Mouse (Mus musculus) testis, postnatal 14 days (tissue): ENCODE measurements around the gene Kcnj1.

Source experiments
- DNase-seq: peaks from one replicate; pipeline ENCODE4 v3.0.0; 2021; ENCODE audit warnings: low spot score

Kcnj1 gene

DNA sequence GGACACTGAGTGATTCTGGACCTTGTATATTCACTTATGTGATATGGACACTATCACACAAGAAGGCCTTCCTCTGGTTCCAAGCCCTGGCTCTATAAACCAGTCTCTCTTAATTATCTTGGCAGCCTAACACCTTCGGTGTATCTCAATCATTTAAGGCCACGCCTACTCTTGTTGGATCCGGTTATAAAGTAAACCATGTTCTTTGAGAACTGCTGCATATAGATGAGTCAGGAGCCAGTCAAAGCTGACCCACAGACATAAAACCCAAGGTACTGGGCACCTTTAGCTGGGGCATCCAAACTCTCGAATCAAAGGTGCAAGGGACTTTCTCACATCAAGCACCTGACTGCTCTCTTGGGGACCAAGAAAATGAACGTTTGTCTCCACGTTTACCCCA lies at the start of gene Kcnj1:
Kcnj1 (plus strand) TSS at position 292 of the 400 bp plus-strand sequence.
- no peak for DNase-seq

DNA sequence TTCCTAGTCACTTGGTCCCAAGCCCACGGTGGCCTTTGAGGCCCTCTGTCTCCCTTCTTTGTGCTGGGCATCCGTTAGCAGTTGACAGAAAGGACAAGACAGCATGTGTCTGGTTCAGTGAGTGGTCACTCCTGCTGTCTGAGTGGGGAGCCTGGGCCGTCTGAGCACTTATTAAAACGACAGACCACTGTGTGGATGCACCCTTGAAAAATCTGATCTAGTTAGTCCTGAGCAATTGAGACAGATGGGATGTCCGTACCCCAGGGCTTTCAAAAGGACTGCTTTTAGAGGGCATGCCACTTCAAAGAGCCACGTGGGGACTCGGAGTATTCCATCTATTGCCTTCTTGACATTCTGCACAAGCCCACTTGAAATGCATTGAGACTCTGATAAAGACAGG lies 48.7 kb upstream of the Kcnj1 start:
- no peak for DNase-seq

DNA sequence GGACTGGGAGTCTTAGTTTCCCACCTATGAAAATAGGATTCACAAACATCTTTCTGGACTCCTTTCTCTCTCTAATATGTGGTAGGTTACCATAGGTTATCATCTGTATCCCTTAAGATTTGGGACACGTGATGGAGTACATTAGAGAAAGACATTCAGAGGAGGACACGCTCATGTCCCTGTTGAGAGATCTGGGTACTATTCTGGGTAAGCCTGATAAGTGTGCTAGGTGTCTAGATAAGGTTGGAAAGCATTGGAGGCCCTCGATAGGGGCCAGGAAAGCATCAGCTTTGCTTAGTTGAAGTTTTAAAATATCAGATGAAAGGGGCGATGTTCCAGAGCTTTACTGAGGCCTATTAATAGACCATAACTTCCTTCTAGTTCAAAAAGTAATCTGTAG lies 43.5 kb upstream of the Kcnj1 start:
- no peak for DNase-seq

DNA sequence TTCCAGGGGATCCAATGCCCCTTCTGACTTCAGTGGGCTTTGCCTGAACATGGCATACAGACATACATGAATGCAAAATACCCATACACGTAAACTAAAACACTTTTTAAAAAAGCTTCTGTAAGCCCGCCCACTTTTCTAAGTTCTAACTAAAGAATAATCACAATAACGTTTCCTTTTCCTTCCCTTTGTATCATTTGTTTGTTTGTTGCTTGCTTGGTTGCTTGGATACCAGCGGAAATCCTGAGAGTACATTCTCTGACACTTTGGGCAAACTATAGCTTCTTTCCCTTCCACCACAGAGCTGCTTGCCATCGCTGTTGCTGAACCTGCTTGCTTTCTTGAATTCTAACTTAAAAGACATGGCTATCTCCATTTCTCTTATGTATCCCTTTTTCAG lies 41.1 kb upstream of the Kcnj1 start:
- no peak for DNase-seq

DNA sequence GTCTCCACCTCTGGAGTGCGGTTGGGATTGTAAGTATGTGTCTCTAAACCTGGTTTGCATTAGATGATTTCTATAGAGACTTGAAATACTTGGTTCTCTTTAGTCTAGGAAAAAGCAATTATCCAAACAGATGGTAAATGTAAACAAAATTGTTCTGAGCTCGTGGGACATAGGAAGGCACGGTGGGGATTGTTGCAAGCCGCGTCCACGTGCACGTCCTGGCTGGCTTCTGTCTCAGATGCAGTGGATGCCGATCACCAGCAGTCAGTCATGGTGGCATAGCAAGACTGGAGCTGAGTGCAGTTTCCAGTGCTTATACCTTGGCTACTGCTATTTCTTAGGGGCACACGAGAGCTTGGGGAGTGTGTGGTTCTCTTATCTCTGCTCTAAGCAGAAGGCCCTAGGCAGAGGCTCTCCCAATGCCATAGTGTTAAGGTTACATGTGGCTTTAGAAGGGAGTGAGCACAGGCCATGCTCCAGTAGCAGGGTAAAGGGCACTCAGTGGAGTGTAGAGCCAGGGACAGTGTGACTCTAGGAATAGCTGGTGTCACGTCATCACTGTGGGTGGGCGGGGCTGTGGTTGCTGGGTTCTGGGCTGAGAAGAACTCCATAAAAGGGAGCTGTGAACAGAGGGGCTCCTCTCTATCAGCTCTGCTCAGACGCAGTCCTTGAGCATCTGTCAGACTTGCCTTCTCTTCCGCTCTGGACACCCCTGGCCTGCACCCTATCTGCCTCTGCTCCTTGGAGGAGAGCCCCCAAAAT lies 36.7 kb upstream of the Kcnj1 start:
- no peak for DNase-seq

DNA sequence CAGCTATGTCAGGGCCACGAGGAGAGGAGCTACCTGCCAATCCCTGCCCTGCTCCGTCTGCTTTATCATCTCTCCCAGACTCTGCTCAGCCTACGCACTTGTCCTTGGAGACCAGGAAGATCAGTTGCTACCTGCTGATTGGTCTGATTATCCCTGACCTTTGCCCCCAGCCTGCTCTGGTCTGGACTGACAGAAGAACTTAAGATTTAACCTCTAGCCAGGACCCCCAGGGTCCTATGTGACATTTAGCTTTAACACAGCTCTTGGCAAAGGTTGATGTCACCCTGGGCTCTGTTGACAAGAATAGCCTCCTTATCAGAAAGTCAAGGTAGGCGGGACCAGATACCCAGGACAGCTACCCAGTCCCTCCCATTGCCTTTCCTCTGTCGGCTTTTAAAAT lies 31.5 kb upstream of the Kcnj1 start:
- DNase-seq: no peak

DNA sequence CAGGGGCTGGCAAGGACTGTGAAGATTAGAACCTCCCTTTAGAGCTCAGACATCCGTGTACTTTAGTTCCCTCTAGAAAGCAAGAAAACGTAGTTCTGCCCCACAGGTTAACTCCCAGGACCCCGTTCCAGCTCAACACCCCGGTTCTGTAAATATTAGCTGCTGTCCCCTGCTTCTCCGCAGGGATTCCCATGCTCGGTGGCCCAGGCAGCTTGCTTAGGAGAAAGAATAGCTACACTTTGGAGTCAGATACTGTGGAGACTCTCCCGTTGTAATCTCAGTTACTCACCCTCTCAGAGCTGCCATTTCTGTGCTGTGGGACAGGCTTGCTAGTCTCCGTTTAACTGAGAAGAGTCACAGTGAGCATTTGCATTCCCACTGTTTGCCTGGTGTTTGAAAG lies 29.4 kb upstream of the Kcnj1 start:
- DNase-seq: no peak

DNA sequence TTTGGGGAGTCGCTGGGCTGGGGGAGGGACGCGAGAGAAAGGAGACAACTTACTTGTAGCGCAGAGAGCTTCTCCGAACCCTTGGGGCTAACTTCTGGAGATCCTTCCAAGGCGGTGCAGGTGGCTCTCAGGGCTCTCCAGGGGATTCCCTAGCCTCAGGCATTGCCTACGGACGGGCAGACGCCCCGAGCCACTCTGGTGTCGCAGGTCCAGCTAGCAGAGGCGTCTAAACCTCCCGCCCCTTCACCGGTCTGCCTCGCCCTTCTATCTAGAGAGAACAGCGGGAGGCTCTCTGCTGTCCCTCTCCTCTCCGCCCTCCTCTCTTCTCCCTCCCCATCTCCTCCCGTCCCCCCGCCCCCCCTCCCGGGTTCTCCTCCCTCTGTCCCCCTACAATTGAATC lies 28.2 kb upstream of the Kcnj1 start, which contains the start of gene Kcnj5:
Kcnj5 (minus strand) TSS at position 300 of the 400 bp plus-strand sequence.
- DNase-seq: no peak

DNA sequence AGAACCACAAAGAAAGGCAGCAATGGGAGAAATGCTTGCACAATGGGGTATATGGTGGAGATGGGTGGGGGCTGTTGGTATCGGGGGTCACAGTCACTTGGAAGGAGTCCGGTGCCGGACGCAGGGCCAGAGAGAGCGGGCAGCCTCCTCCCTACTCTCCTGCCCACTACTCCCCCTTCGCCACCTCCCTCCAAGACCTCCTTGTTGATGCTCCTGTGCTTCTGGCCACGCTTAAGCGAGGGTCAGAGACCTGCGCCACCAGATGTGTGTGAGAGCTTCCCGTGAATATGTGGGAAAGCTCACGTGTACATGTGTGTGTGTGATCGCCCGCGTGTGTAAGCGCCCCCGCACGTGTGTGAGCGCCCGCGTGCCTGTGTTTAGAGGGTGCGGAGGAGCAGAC lies 27.8 kb upstream of the Kcnj1 start:
- DNase-seq: no peak

DNA sequence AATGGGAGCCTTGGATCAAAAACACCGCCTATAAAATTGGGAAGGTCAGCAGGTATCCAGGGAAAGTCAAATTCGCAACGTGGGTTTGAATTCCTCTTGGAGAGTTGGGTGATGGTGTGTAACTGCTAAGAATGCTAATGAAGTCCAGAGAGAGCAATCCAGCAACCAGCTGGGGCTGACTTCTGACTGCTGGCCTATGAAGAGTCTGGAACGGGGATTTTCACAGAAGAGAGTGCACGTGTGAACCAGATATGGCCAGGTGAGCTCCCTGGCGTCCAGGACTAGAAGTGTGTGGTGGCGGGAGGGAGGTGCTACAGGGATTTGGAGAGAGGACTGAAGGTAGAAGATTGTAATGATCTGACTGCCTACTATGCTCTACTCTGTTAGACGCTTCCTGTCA lies 24.2 kb upstream of the Kcnj1 start:
- DNase-seq: no peak

DNA sequence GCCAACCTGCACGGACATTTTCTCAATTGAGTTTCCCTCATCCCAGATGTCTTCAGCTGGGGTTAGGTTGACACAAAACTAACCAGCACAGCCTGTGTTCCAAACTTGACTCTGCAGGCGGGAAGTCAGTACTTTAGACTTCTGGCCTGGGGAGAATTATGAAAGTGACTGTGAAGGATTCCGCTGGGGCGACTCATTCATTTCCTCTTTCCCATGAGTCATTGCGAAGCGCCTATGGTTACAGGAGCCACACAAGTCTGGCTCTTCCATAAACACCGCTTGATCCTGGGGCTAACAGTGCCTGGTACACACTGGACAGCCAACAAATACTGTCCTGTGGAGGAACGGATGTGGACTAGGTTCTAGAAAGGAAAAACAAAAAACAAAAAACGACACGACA lies 22.9 kb upstream of the Kcnj1 start:
- no peak for DNase-seq

DNA sequence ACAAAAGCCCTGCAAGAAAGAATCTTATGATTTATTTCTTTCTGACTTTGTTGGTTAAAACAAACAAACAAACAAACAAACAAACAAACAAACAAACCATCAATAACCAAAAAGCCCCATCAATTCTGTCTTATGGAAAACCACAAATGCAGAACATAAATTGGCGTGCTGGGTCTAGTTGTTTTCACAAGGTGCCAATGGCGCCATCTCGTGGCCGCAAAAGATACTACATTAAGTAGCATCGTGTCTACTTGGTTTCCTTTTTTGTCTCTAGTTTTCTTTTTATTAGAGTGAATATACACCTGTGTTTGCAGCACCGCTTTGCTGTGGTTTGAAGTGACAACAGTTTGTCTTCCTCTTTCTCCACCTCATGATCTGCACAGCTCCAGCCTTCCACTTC lies 22.0 kb upstream of the Kcnj1 start:
- DNase-seq: peak; percentile 57

DNA sequence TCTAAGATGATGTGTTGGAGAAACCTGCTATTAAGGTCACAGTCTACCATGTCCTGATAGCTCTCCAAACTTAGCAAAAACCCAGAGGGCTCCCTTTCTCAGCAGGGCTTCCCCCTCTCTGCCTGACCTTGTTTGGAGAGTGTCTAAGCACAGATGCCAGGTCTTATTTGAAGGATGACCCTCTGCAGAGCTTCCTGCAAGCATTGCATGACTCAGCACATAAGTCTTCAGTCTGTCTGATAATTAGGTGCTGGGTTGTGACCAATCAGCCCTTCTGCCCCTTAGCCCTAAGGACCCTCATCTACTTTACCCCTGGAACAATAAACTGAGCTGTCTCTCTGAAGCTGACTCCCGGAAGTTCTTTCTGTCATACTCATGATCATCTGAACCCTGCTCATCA lies 11.5 kb upstream of the Kcnj1 start:
- DNase-seq: no peak

DNA sequence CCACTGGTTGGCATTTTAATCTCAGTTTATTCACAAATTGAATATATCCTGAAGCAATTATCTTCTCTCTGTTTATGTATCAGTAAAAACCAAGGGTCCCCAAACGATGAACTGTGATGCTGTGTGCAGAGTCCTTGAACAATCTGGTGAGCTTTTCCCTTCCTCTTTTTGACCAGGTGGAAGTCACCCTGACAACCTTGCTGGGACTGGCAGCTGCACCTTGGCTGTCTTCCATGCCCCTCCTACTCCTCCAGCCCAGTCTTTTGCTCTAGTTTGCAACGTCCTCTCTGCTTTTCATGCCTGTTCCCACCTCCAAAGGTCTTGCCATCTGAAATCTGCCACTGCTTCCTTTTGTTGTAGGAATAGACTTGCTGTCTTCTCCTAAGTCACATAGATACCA lies 3.5 kb upstream of the Kcnj1 start:
- no peak for DNase-seq

DNA sequence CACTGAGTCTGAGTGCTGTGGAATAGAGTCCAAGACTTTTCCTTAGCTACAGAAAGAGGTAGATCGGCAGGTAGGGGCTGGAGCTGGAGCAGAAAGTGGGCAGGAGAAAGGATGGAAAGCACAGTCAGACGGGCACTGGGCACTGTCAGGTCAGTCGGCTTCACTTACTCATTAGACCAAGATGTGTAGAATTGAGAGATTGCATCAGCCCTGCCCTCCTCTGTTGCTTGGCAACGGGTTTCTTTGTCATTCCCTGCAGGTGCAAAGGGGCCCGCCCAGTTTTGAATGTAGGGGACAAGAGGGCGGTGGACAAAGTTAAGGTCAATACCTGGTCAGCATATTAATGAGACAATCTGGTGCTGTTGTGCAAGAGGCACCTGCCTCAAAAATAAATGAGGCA lies 2.9 kb upstream of the Kcnj1 start:
- DNase-seq: no peak

DNA sequence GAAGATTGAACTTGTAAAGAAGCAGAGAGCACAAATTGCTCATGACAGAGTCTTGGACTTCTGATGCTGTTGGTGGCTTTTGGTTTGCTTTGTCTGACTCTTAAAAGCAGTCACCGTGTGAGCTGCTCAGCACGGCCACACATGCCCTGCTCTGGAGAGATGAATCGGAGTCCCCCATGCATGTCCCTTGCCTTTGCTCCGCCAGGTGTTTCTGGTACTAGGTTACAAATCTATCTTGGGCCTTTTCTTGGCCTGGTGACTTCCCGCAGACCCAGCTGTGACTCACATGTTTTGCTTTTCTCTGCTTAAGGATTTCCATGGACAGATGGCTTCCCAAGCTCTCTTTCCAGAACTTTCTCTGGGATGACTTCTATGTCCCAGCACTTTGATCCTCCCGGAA lies 1.4 kb downstream of the Kcnj1 start:
- DNase-seq: no peak

DNA sequence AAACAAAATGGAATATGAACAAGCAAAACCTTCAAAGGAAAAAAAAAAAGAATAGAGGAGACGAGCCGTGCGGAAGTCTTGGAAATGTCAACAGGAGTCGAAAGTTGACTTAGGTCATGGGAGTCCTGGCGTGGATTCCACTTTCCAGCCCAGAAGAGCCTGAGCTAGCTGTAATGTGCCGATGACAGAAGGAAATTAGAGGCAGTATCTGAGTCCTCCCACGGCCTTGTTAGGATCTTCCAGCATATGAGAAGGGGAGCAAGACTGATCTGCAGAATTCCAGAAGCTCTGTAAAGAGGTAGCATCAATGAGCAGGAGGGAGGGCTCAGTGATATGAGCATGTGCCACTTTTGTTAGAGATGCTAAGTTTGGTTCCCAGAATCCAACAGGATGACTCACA lies 3.7 kb downstream of the Kcnj1 start:
- no peak for DNase-seq

DNA sequence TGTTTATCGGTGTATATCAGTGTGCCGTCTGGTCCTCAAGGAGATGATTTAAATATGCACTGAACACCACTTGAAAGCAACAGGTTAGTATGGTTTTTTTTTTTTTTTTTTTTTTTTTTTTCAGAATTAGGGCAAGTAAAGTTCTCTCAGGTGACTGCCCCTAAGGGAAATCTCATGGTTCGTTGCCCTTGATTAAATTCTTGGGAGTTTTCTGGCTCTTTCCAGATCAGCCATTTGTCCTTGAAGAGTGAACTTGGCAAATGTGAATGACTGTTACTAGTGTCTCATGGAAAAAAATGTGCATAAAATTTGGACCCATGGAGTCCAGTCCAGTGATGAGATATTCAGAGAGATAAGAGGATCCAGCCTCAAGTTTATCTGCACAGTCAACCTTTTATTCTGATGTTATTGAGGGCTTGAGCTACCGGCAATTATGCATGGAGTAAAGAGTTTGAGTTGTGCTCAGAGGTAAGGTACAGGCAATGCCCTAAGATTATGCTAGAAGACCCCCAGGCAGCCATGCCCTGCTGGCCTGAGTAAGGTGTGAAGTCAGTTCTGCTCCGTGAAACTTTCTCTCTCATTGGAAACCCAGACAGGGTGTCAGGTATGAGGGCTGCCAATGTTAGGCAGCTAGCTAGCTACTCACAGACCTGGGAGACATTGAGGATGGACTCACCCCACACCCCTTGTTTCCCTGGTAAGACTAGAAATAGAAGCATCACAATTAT lies 4.7 kb downstream of the Kcnj1 start:
- no peak for DNase-seq

DNA sequence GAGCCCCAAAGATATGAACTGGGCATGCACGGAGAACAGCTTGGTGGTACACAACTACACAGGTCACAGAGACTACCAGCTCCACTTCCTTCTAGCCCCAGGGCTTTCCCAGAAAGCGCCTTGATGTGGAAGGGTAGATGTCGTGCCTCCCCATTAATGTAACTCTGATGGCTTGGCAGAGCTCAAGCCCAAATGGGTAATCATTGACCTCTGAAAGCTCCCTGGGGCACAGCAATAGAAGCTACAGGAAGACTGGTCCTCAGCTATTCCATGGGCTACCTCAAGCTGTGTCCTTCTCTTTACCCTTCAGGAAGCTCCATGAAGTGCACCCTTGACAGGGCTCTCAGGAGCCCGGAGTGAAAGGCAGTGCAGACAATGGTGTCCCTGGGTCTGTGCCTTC lies 12.6 kb downstream of the Kcnj1 start:
- DNase-seq: no peak

DNA sequence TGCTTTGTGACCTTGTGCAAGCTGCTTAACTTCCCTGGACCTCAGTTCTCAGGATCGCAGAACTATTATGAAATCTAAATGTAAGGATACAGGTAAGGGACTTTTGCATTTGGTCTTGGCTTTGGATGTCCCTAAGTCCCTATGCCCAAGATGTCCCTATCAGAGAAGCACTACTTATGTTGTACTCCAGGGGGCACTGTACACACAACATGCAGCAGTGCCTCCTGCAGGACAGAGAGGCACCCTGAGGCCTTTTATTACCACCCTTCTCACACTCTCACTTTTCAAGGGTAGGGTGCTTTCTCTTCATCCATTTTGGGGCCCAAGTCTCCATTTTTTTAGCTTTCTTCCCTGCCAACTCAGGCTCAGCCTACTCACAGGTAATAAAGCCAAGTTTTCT lies 15.8 kb downstream of the Kcnj1 start:
- no peak for DNase-seq

DNA sequence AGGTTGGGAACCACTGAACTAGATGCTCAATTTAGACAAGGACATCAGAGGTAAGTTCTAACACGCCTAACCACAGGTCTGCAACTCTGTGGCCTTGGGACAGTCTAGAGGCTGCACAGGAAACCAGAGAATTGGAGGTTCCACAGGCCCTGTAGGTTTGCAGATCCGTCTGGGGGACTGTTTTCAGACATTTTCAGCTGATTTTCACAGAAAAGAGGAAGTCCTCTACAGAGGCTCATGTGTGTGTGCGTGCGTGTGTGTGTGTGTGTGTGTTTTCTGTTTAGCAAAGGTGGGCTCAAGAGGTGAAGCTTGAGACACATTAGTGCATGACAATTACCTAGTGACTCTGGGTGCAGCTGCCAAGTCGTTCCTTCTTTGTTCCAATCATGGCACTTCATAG lies 18.8 kb downstream of the Kcnj1 start:
- no peak for DNase-seq

DNA sequence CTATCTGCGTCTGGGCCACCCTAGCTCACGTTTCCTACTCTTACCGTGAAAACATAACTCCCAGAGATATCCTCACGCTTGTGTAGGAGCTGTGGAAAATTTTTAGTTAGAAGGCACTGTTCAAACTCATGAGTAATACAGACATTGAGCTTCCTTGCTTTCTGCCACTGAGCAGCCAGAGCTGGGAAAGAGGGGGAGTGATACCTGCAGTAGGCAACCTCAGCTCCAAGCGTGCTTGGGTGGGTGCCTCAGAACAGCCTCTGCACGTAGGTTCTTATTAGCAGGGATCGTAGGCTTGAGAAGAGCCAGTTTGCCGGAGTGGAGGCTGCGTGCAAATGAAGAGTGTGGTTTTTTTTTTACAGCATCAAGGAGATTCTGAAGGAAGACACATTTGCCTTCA lies 19.4 kb downstream of the Kcnj1 start:
- no peak for DNase-seq

DNA sequence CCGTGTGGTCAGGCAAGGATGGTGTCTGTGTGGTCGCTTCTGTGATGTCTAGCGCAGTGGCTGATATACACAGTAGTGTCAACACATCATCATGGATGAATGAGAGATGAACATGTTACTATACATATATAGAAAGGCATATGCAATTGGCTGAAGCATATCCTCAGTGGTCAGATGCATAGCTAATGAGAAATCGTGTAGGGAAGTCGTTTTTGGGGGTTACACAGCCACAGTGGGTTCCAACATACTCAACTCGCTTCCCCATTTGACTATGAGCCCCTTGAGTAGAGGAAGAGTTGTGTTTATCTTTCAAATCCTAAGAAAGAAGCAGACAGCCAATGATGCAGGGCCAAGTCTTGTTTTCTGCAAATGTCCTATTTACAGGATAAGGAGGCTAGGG lies 20.4 kb downstream of the Kcnj1 start:
- DNase-seq: no peak

DNA sequence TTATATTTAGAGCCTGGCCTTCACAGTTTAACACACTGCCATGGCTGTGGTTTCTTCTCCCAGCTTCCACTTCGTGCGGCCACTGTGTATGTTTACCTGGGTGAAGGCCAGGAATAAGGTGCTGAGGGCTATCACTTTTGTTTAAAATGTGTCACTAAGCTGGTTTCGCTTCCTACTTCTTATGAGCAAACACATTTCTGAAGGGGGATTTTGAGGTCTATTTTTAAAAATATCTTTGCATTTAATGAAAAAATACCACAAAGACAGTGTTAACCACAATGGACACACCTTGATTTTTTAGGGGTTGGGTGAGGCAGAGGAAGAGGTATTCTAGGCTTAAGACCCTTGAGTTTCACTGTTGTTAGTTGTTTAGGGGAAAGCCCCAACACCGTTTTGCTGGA lies 22.5 kb downstream of the Kcnj1 start:
- DNase-seq: no peak
